Mouse (Mus musculus): Measurements from ENCODE around the gene Slc35e2.

- TF ChIP-seq CTCF (IDR thresholded peaks at IDR 0.05; ENCODE audit: control insufficient read depth, insufficient read depth, insufficient read length) (no peak), MYOD1 (IDR thresholded peaks at IDR 0.05; ENCODE audit: control insufficient read depth, insufficient read length, low read depth) (no peak), FOSL1 (IDR thresholded peaks at IDR 0.05; ENCODE audit: insufficient read depth, low read length, poor library complexity, severe bottlenecking) (no peak), CEBPB (IDR thresholded peaks at IDR 0.05; ENCODE audit: low read depth) (no peak), USF1 (IDR thresholded peaks at IDR 0.05; ENCODE audit: low read depth) (no peak), MAX (IDR thresholded peaks at IDR 0.05) (no peak), MYOG (IDR thresholded peaks at IDR 0.05; ENCODE audit: control insufficient read depth, extremely low read depth, insufficient read length) (no peak)
Observed at GRCm38 (mm10) chr4:155575521-155575920, 25.7 kb upstream of the Slc35e2 start.

All from C2C12 (cell line).